8 mouse cellular contexts compared by ENCODE assay signal in the genomic region with DNA sequence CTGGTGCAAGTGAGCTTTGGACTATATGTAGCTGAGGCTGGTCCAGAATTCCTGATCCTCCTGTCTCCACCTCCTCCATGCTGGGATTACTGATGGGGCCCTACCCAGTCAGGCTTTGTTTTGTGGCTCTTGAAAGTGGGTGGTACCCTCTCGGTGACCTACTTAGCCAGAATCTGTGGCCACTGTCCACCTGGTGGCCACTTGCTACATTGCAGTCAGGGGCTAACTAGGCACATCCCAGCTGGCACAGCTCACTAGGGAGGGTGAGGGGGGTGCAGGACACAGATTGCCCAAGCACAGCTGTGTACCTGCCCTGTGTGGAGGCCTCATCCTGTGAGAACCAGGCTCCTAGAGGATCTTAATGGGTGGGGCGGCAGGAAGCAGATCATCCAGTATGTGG. TPM values are rescaled to one million over a fixed set of nuclear protein-coding genes. Genes with fewer than 3 reads are reported as not detected.
DNase-seq lines count a peak whose midpoint lies in the region; ATAC-seq and TF ChIP-seq lines count a peak whose summit lies in the region.

No protein-coding gene starts in this region.

- H3K27ac ChIP-seq in lung, embryonic 14.5 days (ENCODE audit: low read depth) = no peak overlapping the region

- H3K9me3 ChIP-seq in lung, embryonic 14.5 days (ENCODE audit: low read depth, low read length) = no peaks in the 10 kb centered on the region

- H3K27me3 ChIP-seq in lung, embryonic 14.5 days (ENCODE audit: insufficient read depth, low read length) = no peaks in the 10 kb centered on the region

- H3K4me3 ChIP-seq in lung, embryonic 14.5 days (ENCODE audit: low read depth, low read length) = no peak overlapping the region

- H3K9ac ChIP-seq in lung, embryonic 14.5 days = no peak overlapping the region

- H3K4me1 ChIP-seq in lung, embryonic 14.5 days (ENCODE audit: insufficient read depth) = no peaks in the 10 kb centered on the region

- DNase-seq in CD4-positive, CD25-positive, alpha-beta regulatory T cell, adult 2 months (ENCODE audit: low read depth, low spot score) = peak; percentile 70
- DNase-seq in adrenal gland, adult (ENCODE audit: inconsistent age in 2 of 2, low spot score in 1 of 2) = peak; percentile 74 to 91
- peak; percentile 84 for DNase-seq in embryo, embryonic 10.5 days (ENCODE audit: low spot score)
- DNase-seq in heart, adult 18-20 months = peak; percentile 68 to 71
- DNase-seq in kidney, adult 18-20 months = peak; percentile 70
- peak; percentile 85 for DNase-seq in lung, embryonic 14.5 days
- DNase-seq in retina, adult 2 months (ENCODE audit: low read depth, low spot score) = peak; percentile 73

- TF ChIP-seq CTCF in lung, embryonic 14.5 days (IDR thresholded peaks at IDR 0.05; ENCODE audit: low read depth) = peak; percentile 91

- no peaks in the 10 kb centered on the region for H3K36me3 ChIP-seq in lung, embryonic 14.5 days (ENCODE audit: insufficient read depth)

- no peak for ATAC-seq in CD4-positive, CD25-positive, alpha-beta regulatory T cell, adult 4 months
- peak; percentile 63; the same call in 1 of the 2 replicates for ATAC-seq in lung, embryonic 14.5 days (ENCODE audit: insufficient read depth)

- no peak overlapping the region for H3K4me2 ChIP-seq in lung, embryonic 14.5 days

- 35% methylated on average over 2 of the region's 2 CpGs for WGBS in lung, embryonic 14.5 days

RNA-seq across cellular contexts. Expression of gene Triobp, which starts 15.4 kb away (rescaled TPM):
- polyA plus RNA-seq in CD4-positive, CD25-positive, alpha-beta regulatory T cell, adult 4 months (2017; shearing (Covaris generic)) = 10 to 100 TPM; 15.6 to 20.0 TPM
- 10 to 100 TPM; 25.5 to 30.2 TPM for total RNA-seq in heart, adult 18-20 months (2021)
- 47.5 and 49.2 TPM in 2 replicates for polyA plus RNA-seq in lung, embryonic 14.5 days (2014; fragmentation: Nextera tagmentation; extraction: Ambion mirVana)

RNA-seq across cellular contexts. Expression of gene Nol12, which starts 28.2 kb away (rescaled TPM):
- 10 to 100 TPM; 45.5 to 46.5 TPM for polyA plus RNA-seq in CD4-positive, CD25-positive, alpha-beta regulatory T cell, adult 4 months (2017; shearing (Covaris generic))
- total RNA-seq in heart, adult 18-20 months (2021) = 10 to 100 TPM; 15.7 to 19.1 TPM
- 52.8 and 57.4 TPM in 2 replicates for polyA plus RNA-seq in lung, embryonic 14.5 days (2014; fragmentation: Nextera tagmentation; extraction: Ambion mirVana)

RNA-seq across cellular contexts. Expression of gene Lgals1, which starts 36.4 kb away (rescaled TPM):
- polyA plus RNA-seq in CD4-positive, CD25-positive, alpha-beta regulatory T cell, adult 4 months (2017; shearing (Covaris generic)) = 100 to 1,000 TPM; 366 to 481 TPM
- 100 to 1,000 TPM; 185 to 222 TPM for total RNA-seq in heart, adult 18-20 months (2021)
- polyA plus RNA-seq in lung, embryonic 14.5 days (2014; fragmentation: Nextera tagmentation; extraction: Ambion mirVana) = 799 and 855 TPM in 2 replicates

RNA-seq across cellular contexts. Expression of gene Pdxp, which starts 49.2 kb away (rescaled TPM):
- 1 to 10 TPM; 2.3 to 2.7 TPM for polyA plus RNA-seq in CD4-positive, CD25-positive, alpha-beta regulatory T cell, adult 4 months (2017; shearing (Covaris generic))
- under 1 TPM; 0.62 to 0.64 TPM for total RNA-seq in heart, adult 18-20 months (2021)
- polyA plus RNA-seq in lung, embryonic 14.5 days (2014; fragmentation: Nextera tagmentation; extraction: Ambion mirVana) = 17.9 and 21.9 TPM in 2 replicates
